Mouse (Mus musculus): ENCODE measurements at regions not wholly inside any gene's neighbourhood (a gene's known extent, or its start where the extent isn't known, plus 50 kb on each side); places are given as distances from the start of the nearest gene placed in this dataset.
A peak's percentile ranks its signal among the peaks of the same experiment; 100 is the strongest.

- DNase-seq = no peak
Observed at GRCm38 (mm10) chr3:52498506-52499228, 230.5 kb downstream of the Foxo1 start.

GRCm38 (mm10) chr3:52496965-52497364 is 228.8 kb downstream of the Foxo1 start:
- no peak for DNase-seq

GRCm38 (mm10) chr3:52495401-52495800 is 227.3 kb downstream of the Foxo1 start:
- no peak for DNase-seq

GRCm38 (mm10) chr3:52494924-52495323 is 226.8 kb downstream of the Foxo1 start:
- DNase-seq = no peak

GRCm38 (mm10) chr3:52479186-52479585 is 211.1 kb downstream of the Foxo1 start:
- no peak for DNase-seq

- DNase-seq = no peak
Observed at GRCm38 (mm10) chr3:52469900-52470299, 201.8 kb downstream of the Foxo1 start.

- no peak for DNase-seq
Observed at GRCm38 (mm10) chr3:52469397-52469796, 201.3 kb downstream of the Foxo1 start.

GRCm38 (mm10) chr3:52468326-52468725 is 200.2 kb downstream of the Foxo1 start:
- no peak for DNase-seq

- DNase-seq = no peak
Observed at GRCm38 (mm10) chr3:52467876-52468275, 199.7 kb downstream of the Foxo1 start.

- no peak for DNase-seq
Observed at GRCm38 (mm10) chr3:52466984-52467565, 198.9 kb downstream of the Foxo1 start.

GRCm38 (mm10) chr3:52466571-52466970 is 198.4 kb downstream of the Foxo1 start:
- DNase-seq = no peak

- DNase-seq = no peak
Observed at GRCm38 (mm10) chr3:52463911-52464310, 195.8 kb downstream of the Foxo1 start.

GRCm38 (mm10) chr3:52454955-52455354 is 186.8 kb downstream of the Foxo1 start:
- no peak for DNase-seq

- DNase-seq = no peak
Observed at GRCm38 (mm10) chr3:52453041-52453440, 184.9 kb downstream of the Foxo1 start.

- DNase-seq = no peak
Observed at GRCm38 (mm10) chr3:52452345-52452744, 184.2 kb downstream of the Foxo1 start.

GRCm38 (mm10) chr3:52446991-52447390 is 178.9 kb downstream of the Foxo1 start:
- DNase-seq = no peak

GRCm38 (mm10) chr3:52446500-52446899 is 178.4 kb downstream of the Foxo1 start:
- no peak for DNase-seq

GRCm38 (mm10) chr3:52444420-52445119 is 176.4 kb downstream of the Foxo1 start:
- no peak for DNase-seq

- DNase-seq = peak; percentile 45 to 63
Observed at GRCm38 (mm10) chr3:52443856-52444255, 175.7 kb downstream of the Foxo1 start.

- DNase-seq = no peak
Observed at GRCm38 (mm10) chr3:52429014-52429589, 161.0 kb downstream of the Foxo1 start.

GRCm38 (mm10) chr3:52422826-52423225 is 154.7 kb downstream of the Foxo1 start:
- peak; percentile 16 to 37 for DNase-seq

- DNase-seq = no peak
Observed at GRCm38 (mm10) chr3:52416261-52416660, 148.1 kb downstream of the Foxo1 start.

GRCm38 (mm10) chr3:52415361-52415760 is 147.2 kb downstream of the Foxo1 start:
- no peak for DNase-seq

- DNase-seq = no peak
Observed at GRCm38 (mm10) chr3:52414017-52414416, 145.9 kb downstream of the Foxo1 start.
